Mouse (Mus musculus) E14TG2a.4 (cell line): ENCODE results near the gene Eps8.

Experiments
- H3K27me3 ChIP-seq: 2 replicates; pipeline ENCODE4 v1.6.1; 2014; ENCODE audit warnings: low read length, control low read depth; ENCODE audit not compliant: insufficient read depth
- H3K36me3 ChIP-seq: 2 replicates; pipeline ENCODE4 v1.6.1; 2014; ENCODE audit warnings: low read length, control low read depth; ENCODE audit not compliant: insufficient read depth
- H3K4me1 ChIP-seq: replicated peaks from 2 replicates; pipeline ENCODE4 v1.6.1; 2014; ENCODE audit warnings: low read depth, low read length, control low read depth
- H3K4me3 ChIP-seq: replicated peaks from 2 replicates; pipeline ENCODE4 v1.5.1; 2014; ENCODE audit warnings: mild to moderate bottlenecking, low read length
- H3K9me3 ChIP-seq: 2 replicates; pipeline ENCODE4 v1.6.1; 2014; ENCODE audit warnings: low read length, control low read depth
- CTCF ChIP-seq: conservative IDR thresholded peaks from 2 replicates; pipeline ENCODE4 v1.5.1; 2014; ENCODE audit warnings: low read length
- NANOG ChIP-seq: IDR thresholded peaks from 2 replicates; pipeline ENCODE4 v1.6.1; 2014; ENCODE audit warnings: borderline replicate concordance, low read length, mixed read lengths
- POU5F1 ChIP-seq: IDR thresholded peaks from 2 replicates; pipeline ENCODE4 v1.6.1; 2014; ENCODE audit warnings: low read length, borderline replicate concordance

Eps8 gene

GRCm38 (mm10) chr6:137532758-137533157, 121.9 kb downstream of the Eps8 start:
- Histone ChIP-seq H3K4me3 (no peak overlapping the region), H3K4me1 (0 out of 2 replicates have a peak, but pooled peaks cover 2% of the 10 kb centered on the region), H3K9me3 (peaks cover 4% of the 10 kb centered on the region), H3K36me3 (peaks cover 7% of the 10 kb centered on the region), H3K27me3 (no peaks in the 10 kb centered on the region)
- no peak for TF ChIP-seq CTCF
- no peak for TF ChIP-seq NANOG
- TF ChIP-seq POU5F1: no peak

GRCm38 (mm10) chr6:137525769-137526168, 128.9 kb downstream of the Eps8 start:
- Histone ChIP-seq H3K4me1 (peaks cover 12% of the 10 kb centered on the region; the same call in 1 of the 2 replicates), H3K27me3 (no peaks in the 10 kb centered on the region), H3K36me3 (no peaks in the 10 kb centered on the region), H3K9me3 (no peaks in the 10 kb centered on the region), H3K4me3 (no peak overlapping the region)
- TF ChIP-seq NANOG (no peak), POU5F1 (no peak), CTCF (no peak)

- no peak for TF ChIP-seq POU5F1
- no peak for TF ChIP-seq NANOG
- no peak for TF ChIP-seq CTCF
- H3K27me3 ChIP-seq: no peaks in the 10 kb centered on the region
- H3K4me1 ChIP-seq: peaks cover 3% of the 10 kb centered on the region
- no peaks in the 10 kb centered on the region for H3K36me3 ChIP-seq
- no peak overlapping the region for H3K4me3 ChIP-seq
- H3K9me3 ChIP-seq: no peaks in the 10 kb centered on the region
Measured at GRCm38 (mm10) chr6:137520343-137520704, 134.4 kb downstream of the Eps8 start.

GRCm38 (mm10) chr6:137519529-137520342, 134.9 kb downstream of the Eps8 start:
- Histone ChIP-seq H3K4me3 (no peak overlapping the region), H3K36me3 (no peaks in the 10 kb centered on the region), H3K9me3 (no peaks in the 10 kb centered on the region), H3K27me3 (no peaks in the 10 kb centered on the region), H3K4me1 (peaks cover 3% of the 10 kb centered on the region)
- TF ChIP-seq POU5F1 (no peak), CTCF (no peak), NANOG (no peak)

- TF ChIP-seq POU5F1: no peak
- no peak for TF ChIP-seq NANOG
- TF ChIP-seq CTCF: no peak
- Histone ChIP-seq H3K36me3 (peaks cover 15% of the 10 kb centered on the region; the same call in 1 of the 2 replicates), H3K4me3 (no peak overlapping the region)
Measured at GRCm38 (mm10) chr6:137514872-137515271, 139.8 kb downstream of the Eps8 start.

GRCm38 (mm10) chr6:137512753-137513152, 141.9 kb downstream of the Eps8 start:
- Histone ChIP-seq H3K9me3 (no peaks in the 10 kb centered on the region), H3K27me3 (no peaks in the 10 kb centered on the region), H3K4me1 (peaks cover 17% of the 10 kb centered on the region), H3K36me3 (peaks cover 15% of the 10 kb centered on the region; the same call in 1 of the 2 replicates), H3K4me3 (no peak overlapping the region)
- no peak for TF ChIP-seq CTCF
- TF ChIP-seq POU5F1: no peak
- no peak for TF ChIP-seq NANOG

More at GRCm38 (mm10) chr6:137514872-137515271, 139.8 kb downstream of the Eps8 start:
- no peaks in the 10 kb centered on the region for H3K27me3 ChIP-seq
- H3K4me1 ChIP-seq: peaks cover 4% of the 10 kb centered on the region
- H3K9me3 ChIP-seq: no peaks in the 10 kb centered on the region

- no peak for TF ChIP-seq CTCF
- no peak for TF ChIP-seq POU5F1
- no peak for TF ChIP-seq NANOG
- no peak overlapping the region for H3K4me3 ChIP-seq
Measured at GRCm38 (mm10) chr6:137509341-137510045, 145.2 kb downstream of the Eps8 start.

GRCm38 (mm10) chr6:137508936-137509335, 145.7 kb downstream of the Eps8 start:
- no peak for TF ChIP-seq NANOG
- TF ChIP-seq POU5F1: no peak
- no peak for TF ChIP-seq CTCF
- Histone ChIP-seq H3K36me3 (peaks cover 12% of the 10 kb centered on the region; the same call in 1 of the 2 replicates), H3K9me3 (no peaks in the 10 kb centered on the region)

More at GRCm38 (mm10) chr6:137509341-137510045, 145.2 kb downstream of the Eps8 start:
- Histone ChIP-seq H3K9me3 (no peaks in the 10 kb centered on the region), H3K36me3 (peaks cover 15% of the 10 kb centered on the region; the same call in 1 of the 2 replicates), H3K4me1 (peaks cover 22% of the 10 kb centered on the region), H3K27me3 (no peaks in the 10 kb centered on the region)

More at GRCm38 (mm10) chr6:137508936-137509335, 145.7 kb downstream of the Eps8 start:
- H3K27me3 ChIP-seq: no peaks in the 10 kb centered on the region
- H3K4me1 ChIP-seq: peaks cover 27% of the 10 kb centered on the region
- no peak overlapping the region for H3K4me3 ChIP-seq
